Mouse (Mus musculus) embryonic fibroblast, embryonic 13.5 days (primary cell): ENCODE results near the gene Jph2.

Experiments
- CTCF ChIP-seq: IDR thresholded peaks from 2 replicates; pipeline ENCODE4 v1.5.1; 2011; ENCODE audit warnings: mild to moderate bottlenecking, control low read depth, low read length, moderate library complexity, borderline replicate concordance; ENCODE audit not compliant: insufficient read depth
- POLR2A ChIP-seq: IDR thresholded peaks from 2 replicates; pipeline ENCODE4 v1.6.1; 2011; ENCODE audit warnings: low read depth, mild to moderate bottlenecking, control low read depth, low read length, moderate library complexity

DNA sequence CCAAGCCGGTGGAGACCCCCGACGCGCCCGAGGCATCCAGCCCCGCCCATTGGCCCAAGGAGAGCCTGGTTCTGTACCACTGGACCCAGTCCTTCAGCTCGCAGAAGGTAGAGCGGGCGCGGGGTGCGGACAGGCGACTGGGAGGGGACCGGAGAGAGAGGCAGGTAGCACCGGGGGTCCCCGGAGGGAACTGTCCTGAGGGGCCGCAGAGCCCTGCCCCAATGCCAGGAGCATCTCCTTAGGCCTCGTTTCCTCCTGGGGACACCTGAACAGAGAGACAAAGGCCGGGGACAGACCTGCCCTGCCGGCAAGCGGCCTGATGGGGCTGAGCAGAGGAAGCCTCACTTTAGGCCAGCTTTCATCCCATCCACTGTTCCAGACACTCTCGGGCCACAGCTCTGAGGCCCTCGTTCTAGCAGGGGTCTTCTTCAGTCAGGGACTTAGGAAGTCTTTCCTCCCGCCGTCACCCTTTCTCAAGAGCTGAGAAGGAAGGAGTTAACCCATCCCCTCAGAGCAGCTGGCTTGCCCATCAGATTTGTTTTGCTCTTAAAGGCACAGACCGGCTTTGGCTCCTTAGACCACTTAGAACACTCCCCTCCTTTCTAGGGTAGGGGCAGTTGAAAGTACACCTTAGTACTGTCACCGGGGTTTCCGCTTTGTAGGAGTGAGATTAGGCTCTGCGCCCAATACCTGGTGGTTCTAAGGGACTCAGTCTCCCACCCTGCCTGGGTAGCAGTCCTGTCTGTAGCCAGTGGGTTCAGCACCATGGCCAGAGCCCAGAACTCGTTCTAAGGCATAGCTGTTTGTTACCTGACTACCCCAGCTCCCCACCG is 41.0 kb upstream of the Jph2 start:
- TF ChIP-seq POLR2A (no peak), CTCF (no peak)
